Mouse (Mus musculus) left cerebral cortex, adult 2 months (tissue): Measurements from ENCODE around the gene Gnat2. TPM values are rescaled to one million over a fixed set of nuclear protein-coding genes. Genes with fewer than 3 reads are reported as not detected.
A peak's percentile ranks its signal among the peaks of the same experiment; 100 is the strongest.

Source experiments
- DNase-seq, 2 experiments: peaks; one replicate each; pipeline ENCODE4 v3.0.0; 2021 to 2022; ENCODE audit warnings: low spot score in 2 of 2, mixed read lengths in 1 of 2; ENCODE audit errors: extremely low spot score in 1 of 2
- H3K27ac ChIP-seq: fragments of 200-600 bp; 2 replicates; pipeline ENCODE4 v1.8.1; 2022
- H3K4me3 ChIP-seq: fragments of 200-600 bp; 2 replicates; pipeline ENCODE4 v1.8.1; 2022
- CTCF ChIP-seq: fragments of 200-600 bp; IDR thresholded peaks from 2 replicates; pipeline ENCODE4 v1.8.1; 2022; ENCODE audit warnings: antibody characterized with exemption, mild to moderate bottlenecking, moderate library complexity
- intact Hi-C: fragments of 180-260 bp; cut with DNase I; formaldehyde crosslinking; loops from one replicate; pipeline ENCODE4 v1.15.1; 2025
- total RNA-seq, 2 experiments: library from RNA; stranded (reverse); gene quantifications; 2 replicates each; pipeline ENCODE4 v1.2.3; 2021

The Gnat2 gene
- total RNA-seq, 2 experiments from 2014 or later = not detected

GRCm38 (mm10) chr3:108069231-108069870 is 23.2 kb upstream of the Gnat2 start:
- Histone ChIP-seq H3K4me3 (no peak overlapping the region), H3K27ac (no peak overlapping the region)
- DNase-seq = no peak
- intact Hi-C loops = no loop called here
- no peak for TF ChIP-seq CTCF

- peak; percentile 58 to 73 for DNase-seq
- intact Hi-C loops = loop anchor here (1.0 kb wide), 1 partner anchor 78 kb away; no protein-coding TSS in a partner anchor
- Histone ChIP-seq H3K4me3 (no peak overlapping the region), H3K27ac (no peak overlapping the region)
- TF ChIP-seq CTCF = peak; percentile 96
Observed at GRCm38 (mm10) chr3:108070295-108071293, 22.0 kb upstream of the Gnat2 start.

- intact Hi-C loops = no loop called here
- DNase-seq = no peak
- Histone ChIP-seq H3K4me3 (no peak overlapping the region), H3K27ac (no peak overlapping the region)
- no peak for TF ChIP-seq CTCF
Observed at GRCm38 (mm10) chr3:108072983-108073569, 19.5 kb upstream of the Gnat2 start.

DNA sequence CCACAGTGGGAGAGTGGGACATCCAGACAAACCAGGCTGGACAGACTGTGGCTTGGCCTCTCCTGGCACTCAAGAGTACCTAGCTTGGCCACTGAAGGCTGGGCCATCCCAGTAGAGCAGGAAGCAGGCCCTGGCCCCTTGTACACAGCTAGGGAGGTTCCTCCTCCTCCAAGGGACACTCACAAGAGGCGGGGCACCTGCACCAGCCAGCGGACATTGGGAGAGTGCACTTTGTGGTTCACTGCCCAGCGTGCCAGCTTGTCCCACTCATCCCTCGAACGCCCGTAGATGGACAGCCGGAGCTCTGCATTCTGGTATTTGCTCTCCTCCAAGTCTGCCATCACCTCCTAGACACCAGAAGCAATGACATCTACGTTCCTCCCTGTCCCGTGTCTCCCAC is 15.8 kb upstream of the Gnat2 start:
- intact Hi-C loops = no loop called here
- no peak for DNase-seq
- no peak for TF ChIP-seq CTCF
- H3K4me3 ChIP-seq = no peak overlapping the region
- H3K27ac ChIP-seq = no peak overlapping the region

GRCm38 (mm10) chr3:108081681-108082080 is 10.9 kb upstream of the Gnat2 start:
- no peak for TF ChIP-seq CTCF
- Histone ChIP-seq H3K4me3 (no peak overlapping the region), H3K27ac (0 out of 2 replicates have a peak overlapping the region, but pooled peaks have one; percentile 11)
- no peak for DNase-seq
- intact Hi-C loops = no loop called here

DNA sequence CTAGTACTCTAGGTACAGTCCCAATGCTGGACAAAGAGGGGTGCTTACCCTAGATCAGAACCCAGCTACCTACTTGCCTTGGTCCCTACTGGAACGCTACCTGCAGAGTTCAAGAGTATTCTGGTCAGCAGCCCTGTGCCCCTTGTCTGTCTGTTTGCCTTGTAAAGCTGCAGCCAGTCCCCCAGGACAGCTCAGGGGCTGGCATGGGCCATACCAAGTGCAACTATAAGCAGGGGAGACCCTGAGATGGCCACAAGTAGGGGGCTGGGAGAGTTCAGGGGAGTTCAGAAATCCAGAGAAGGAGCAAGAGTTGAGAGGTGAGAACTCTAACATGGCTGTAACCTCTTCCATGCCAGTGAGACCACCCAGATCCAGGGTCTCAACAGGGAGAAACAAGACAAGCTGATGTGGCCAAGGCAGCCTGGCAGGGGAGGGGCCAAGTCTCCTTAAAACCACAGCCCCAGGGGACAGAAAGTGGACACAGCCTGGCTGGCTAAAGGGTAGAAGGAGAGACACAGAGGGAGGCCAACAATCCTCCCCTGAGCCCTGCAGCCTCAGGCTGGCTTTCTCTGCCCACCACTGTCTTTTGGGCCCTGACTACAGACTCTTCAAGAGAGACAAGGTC is 10.2 kb upstream of the Gnat2 start:
- 0 out of 2 replicates have a peak overlapping the region, but pooled peaks have one; percentile 11 for H3K27ac ChIP-seq
- no peak overlapping the region for H3K4me3 ChIP-seq
- intact Hi-C loops = no loop called here

GRCm38 (mm10) chr3:108083161-108083560 is 9.4 kb upstream of the Gnat2 start:
- no peak for DNase-seq
- no peak for TF ChIP-seq CTCF
- Histone ChIP-seq H3K4me3 (no peak overlapping the region), H3K27ac (no peak overlapping the region)
- intact Hi-C loops = no loop called here

More for the DNA sequence above, 10.2 kb upstream of the Gnat2 start:
- DNase-seq = no peak
- no peak for TF ChIP-seq CTCF

DNA sequence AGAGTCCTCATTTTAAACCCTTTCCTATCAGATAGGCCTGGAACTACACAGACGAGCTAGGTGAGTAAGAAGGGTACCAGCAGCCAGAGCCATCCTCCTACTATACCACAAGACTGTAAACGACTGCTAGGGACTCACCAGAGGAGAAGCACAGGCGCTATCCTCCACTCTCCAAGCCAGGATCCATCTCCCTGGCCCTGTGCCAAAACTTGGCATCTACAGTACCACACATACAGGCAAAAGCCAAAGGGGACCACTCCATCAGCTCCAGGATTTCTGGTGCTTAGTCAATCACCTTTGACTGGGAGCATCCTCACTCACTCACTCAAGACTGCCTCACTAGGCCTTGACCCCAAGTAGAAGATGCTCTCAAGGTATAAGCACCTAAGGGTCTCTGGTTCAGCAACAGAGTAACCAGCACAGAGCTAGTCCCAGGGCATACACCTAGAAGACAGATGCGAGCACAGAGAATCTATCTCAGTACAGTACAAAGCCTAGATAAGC is 8.6 kb upstream of the Gnat2 start:
- no peak overlapping the region for H3K27ac ChIP-seq
- intact Hi-C loops = no loop called here
- peak in 1 of 2 experiments; percentile 7 for DNase-seq
- H3K4me3 ChIP-seq = peak overlapping the region; percentile 73
- TF ChIP-seq CTCF = no peak

GRCm38 (mm10) chr3:108084767-108085270 is 7.8 kb upstream of the Gnat2 start:
- intact Hi-C loops = loop anchor here (5.0 kb wide), 1 partner anchor 62 kb away; the partner anchor contains the start of gene Gnai3
- no peak for TF ChIP-seq CTCF
- H3K4me3 ChIP-seq = peak overlapping the region; percentile 73
- DNase-seq = peak in 1 of 2 experiments; percentile 30
- H3K27ac ChIP-seq = peak overlapping the region; percentile 85

- intact Hi-C loops = loop anchor here (5.0 kb wide), 1 partner anchor 62 kb away; the partner anchor contains the start of gene Gnai3
- Histone ChIP-seq H3K4me3 (peak overlapping the region; percentile 73), H3K27ac (peak overlapping the region; percentile 85)
- DNase-seq = peak; percentile 87 to 91
- TF ChIP-seq CTCF = peak; percentile 23
Observed at GRCm38 (mm10) chr3:108085281-108085720, 7.3 kb upstream of the Gnat2 start.
